Mouse (Mus musculus) lung, adult 2 months (tissue): ENCODE data around the gene Nek8.

Source experiments
- CTCF ChIP-seq: fragments of 200-500 bp; IDR thresholded peaks from 2 replicates; pipeline ENCODE4 v1.5.1; 2011; ENCODE audit warnings: mild to moderate bottlenecking, low read length, control low read depth; ENCODE audit not compliant: insufficient read depth
- POLR2A ChIP-seq: fragments of 200-500 bp; IDR thresholded peaks from 2 replicates; pipeline ENCODE4 v1.6.1; 2011; ENCODE audit warnings: low read depth, mild to moderate bottlenecking, control low read depth, low read length, borderline replicate concordance; ENCODE audit errors: extremely low read depth

- TF ChIP-seq POLR2A: no peak
- no peak for TF ChIP-seq CTCF
Measured at GRCm38 (mm10) chr11:78210615-78211014, 34.1 kb upstream of the Nek8 start.
